Mouse (Mus musculus) activated CD4-positive, CD25-positive, alpha-beta regulatory T cell, adult 9 weeks (primary cell): ENCODE measurements around the gene Zfp239. TPM values are rescaled to one million over a fixed set of nuclear protein-coding genes. Genes with fewer than 3 reads are reported as not detected.

Experiments used
- polyA plus RNA-seq: library from polyadenylated mRNA; unstranded; fragments of 100-300 nt; shearing (Covaris generic); gene quantifications from one replicate; pipeline ENCODE4 v1.2.1, GENCODE M21; 2017

The Zfp239 gene
- polyA plus RNA-seq, result 2.8 TPM

GRCm38 (mm10) chr6:117861848-117862247 lies at the start of gene Zfp239:
Zfp239 (plus strand) TSS chr6:117862100.

GRCm38 (mm10) chr6:117840686-117841510 lies 21.0 kb upstream of the Zfp239 start, which contains the start of gene Zfp637:
Zfp637 (plus strand) TSS chr6:117841180.

GRCm38 (mm10) chr6:117900126-117901080 lies 38.5 kb downstream of the Zfp239 start, which contains the start of gene Hnrnpf:
Hnrnpf (plus strand) TSS chr6:117900324.

Other genes starting within 250 kb of the Zfp239 start
- 28.3 TPM for gene Zfp637, start 20.9 kb upstream of the Zfp239 start, polyA plus RNA-seq
- gene Hnrnpf, start 38.2 kb downstream of the Zfp239 start, polyA plus RNA-seq, result 1,352 TPM
- gene Fxyd4, start 75.6 kb downstream of the Zfp239 start, polyA plus RNA-seq, result 1.3 TPM
- 11.6 TPM for gene Rasgef1a, start 149.3 kb downstream of the Zfp239 start, polyA plus RNA-seq